Mouse (Mus musculus) small intestine, adult 2 months (tissue): ENCODE data around the gene Pitpnc1. TPM values are rescaled to one million over a fixed set of nuclear protein-coding genes. Genes with fewer than 3 reads are reported as not detected.

ENCODE experiments used
- H3K27ac ChIP-seq: fragments of 200-500 bp; 2 replicates; pipeline ENCODE4 v1.5.1; 2012; ENCODE audit warnings: low read depth, low read length, control low read depth, inconsistent platforms; ENCODE audit not compliant: insufficient read depth
- H3K27me3 ChIP-seq: fragments of 200-500 bp; 2 replicates; pipeline ENCODE4 v1.6.1; 2012; ENCODE audit warnings: mild to moderate bottlenecking, moderate library complexity, low read length, inconsistent platforms; ENCODE audit not compliant: control insufficient read depth, insufficient read depth
- H3K36me3 ChIP-seq: fragments of 200-500 bp; 2 replicates; pipeline ENCODE4 v1.6.1; 2012; ENCODE audit warnings: mild to moderate bottlenecking, low read length, control low read depth, inconsistent platforms; ENCODE audit not compliant: control insufficient read depth, insufficient read depth
- H3K4me1 ChIP-seq: fragments of 200-500 bp; 2 replicates; pipeline ENCODE4 v1.6.1; 2012; ENCODE audit warnings: low read length, inconsistent platforms, mixed read lengths; ENCODE audit not compliant: control insufficient read depth, insufficient read depth, insufficient read length
- H3K4me3 ChIP-seq: fragments of 200-500 bp; 2 replicates; pipeline ENCODE4 v1.5.1; 2012; ENCODE audit warnings: low read depth, mild to moderate bottlenecking, control low read depth, inconsistent platforms, low read length, moderate library complexity
- CTCF ChIP-seq: fragments of 200-500 bp; IDR thresholded peaks from 2 replicates; pipeline ENCODE4 v1.5.1; 2012; ENCODE audit warnings: low read depth, mild to moderate bottlenecking, control low read depth, inconsistent platforms, low read length, moderate library complexity, mixed read lengths; ENCODE audit not compliant: insufficient replicate concordance, insufficient read length; ENCODE audit errors: extremely low read depth
- POLR2A ChIP-seq: fragments of 200-500 bp; IDR thresholded peaks from 2 replicates; pipeline ENCODE4 v1.6.1; 2012; ENCODE audit warnings: low read depth, mild to moderate bottlenecking, control low read depth, inconsistent platforms, low read length, moderate library complexity
- WGBS: fragments of 180-500 bp; shearing (Covaris S2); methylation state at CpG from one replicate; pipeline ENCODE4 v1.1.7; 2018; 5-methylcytosine and 5-hydroxymethylcytosine counted together
- polyA plus RNA-seq: library from polyadenylated mRNA; depleted of rRNA; stranded (reverse); fragments of >200 nt; gene quantifications from 2 replicates; pipeline ENCODE4 v1.2.3, GENCODE M21; 2012

The Pitpnc1 gene
- polyA plus RNA-seq, 1 experiment, result 1.5 TPM

GRCm38 (mm10) chr11:107230128-107230527 is 240.4 kb downstream of the Pitpnc1 start:
- WGBS, result 85% methylated on average over 10 of the region's 10 CpGs
- TF ChIP-seq CTCF, result no peak

GRCm38 (mm10) chr11:107226431-107226830 is 244.1 kb downstream of the Pitpnc1 start:
- WGBS, result 76% methylated on average over 1 of the region's 1 CpGs
- Histone ChIP-seq H3K27ac (no peak overlapping the region), H3K4me3 (no peak overlapping the region), H3K36me3 (no peaks in the 10 kb centered on the region), H3K27me3 (no peaks in the 10 kb centered on the region), H3K4me1 (no peaks in the 10 kb centered on the region)
- no peak for TF ChIP-seq POLR2A
- TF ChIP-seq CTCF, result no peak

More at GRCm38 (mm10) chr11:107230128-107230527, 240.4 kb downstream of the Pitpnc1 start:
- no peaks in the 10 kb centered on the region for H3K36me3 ChIP-seq
- H3K4me3 ChIP-seq, result no peak overlapping the region
- no peak overlapping the region for H3K27ac ChIP-seq
- no peaks in the 10 kb centered on the region for H3K27me3 ChIP-seq
- H3K4me1 ChIP-seq, result no peaks in the 10 kb centered on the region

- TF ChIP-seq POLR2A (no peak), CTCF (no peak)
- H3K36me3 ChIP-seq, result no peaks in the 10 kb centered on the region
- no peak overlapping the region for H3K4me3 ChIP-seq
- no peaks in the 10 kb centered on the region for H3K27me3 ChIP-seq
- 89% methylated on average over 10 of the region's 10 CpGs for WGBS
- H3K4me1 ChIP-seq, result no peaks in the 10 kb centered on the region
- no peak overlapping the region for H3K27ac ChIP-seq
Measured at GRCm38 (mm10) chr11:107226013-107226412, 244.5 kb downstream of the Pitpnc1 start.

GRCm38 (mm10) chr11:107225301-107225700 is 245.2 kb downstream of the Pitpnc1 start:
- H3K27ac ChIP-seq, result no peak overlapping the region
- TF ChIP-seq CTCF (no peak), POLR2A (no peak)
- H3K4me1 ChIP-seq, result no peaks in the 10 kb centered on the region
- H3K36me3 ChIP-seq, result no peaks in the 10 kb centered on the region
- WGBS, result 78% methylated on average over 5 of the region's 5 CpGs
- no peaks in the 10 kb centered on the region for H3K27me3 ChIP-seq
- no peak overlapping the region for H3K4me3 ChIP-seq

GRCm38 (mm10) chr11:107223667-107224214 is 246.8 kb downstream of the Pitpnc1 start:
- 23% methylated on average over 8 of the region's 8 CpGs for WGBS
- TF ChIP-seq CTCF, result no peak
- TF ChIP-seq POLR2A, result no peak
- Histone ChIP-seq H3K27ac (no peak overlapping the region), H3K36me3 (no peaks in the 10 kb centered on the region), H3K27me3 (no peaks in the 10 kb centered on the region), H3K4me1 (no peaks in the 10 kb centered on the region), H3K4me3 (no peak overlapping the region)

- TF ChIP-seq CTCF (no peak), POLR2A (no peak)
- Histone ChIP-seq H3K4me3 (no peak overlapping the region), H3K27ac (no peak overlapping the region), H3K36me3 (no peaks in the 10 kb centered on the region), H3K27me3 (no peaks in the 10 kb centered on the region), H3K4me1 (no peaks in the 10 kb centered on the region)
- 27% methylated on average over 1 of the region's 1 CpGs for WGBS
Measured at GRCm38 (mm10) chr11:107223169-107223561, 247.3 kb downstream of the Pitpnc1 start.

- Histone ChIP-seq H3K27ac (no peak overlapping the region), H3K36me3 (no peaks in the 10 kb centered on the region), H3K4me3 (no peak overlapping the region), H3K27me3 (no peaks in the 10 kb centered on the region), H3K4me1 (no peaks in the 10 kb centered on the region)
- TF ChIP-seq CTCF (no peak), POLR2A (no peak)
- 81% methylated on average over 12 of the region's 12 CpGs for WGBS
Measured at GRCm38 (mm10) chr11:107222531-107223168, 247.8 kb downstream of the Pitpnc1 start.

- WGBS, result 86% methylated on average over 9 of the region's 9 CpGs
- H3K27ac ChIP-seq, result no peak overlapping the region
- no peaks in the 10 kb centered on the region for H3K27me3 ChIP-seq
- H3K4me3 ChIP-seq, result no peak overlapping the region
- TF ChIP-seq CTCF (no peak), POLR2A (no peak)
- no peaks in the 10 kb centered on the region for H3K36me3 ChIP-seq
- no peaks in the 10 kb centered on the region for H3K4me1 ChIP-seq
Measured at GRCm38 (mm10) chr11:107215111-107215510, 255.4 kb downstream of the Pitpnc1 start.
